ENCODE assay signal across 8 mouse cellular contexts in genomic region chr4:109657021-109657850, GRCm38 (mm10). TPM values are rescaled to one million over a fixed set of nuclear protein-coding genes. Genes with fewer than 3 reads are reported as not detected.
A peak's percentile ranks its signal among the peaks of the same experiment; 100 is the strongest.
DNase-seq lines count a peak whose midpoint lies in the region; ATAC-seq and TF ChIP-seq lines count a peak whose summit lies in the region.

No protein-coding gene starts in this region.

- no peak overlapping the region for H3K9ac ChIP-seq in intestine, embryonic 15.5 days
- peak overlapping the region; percentile 45 for H3K9ac ChIP-seq in liver, postnatal 0 days (replicated peaks)
- no peak overlapping the region for H3K9ac ChIP-seq in neural tube, embryonic 15.5 days (replicated peaks)

- H3K4me3 ChIP-seq in intestine, embryonic 15.5 days (replicated peaks), result peak overlapping the region; percentile 25
- peak overlapping the region; percentile 63 for H3K4me3 ChIP-seq in liver, postnatal 0 days (ENCODE audit: low read depth, low read length)
- H3K4me3 ChIP-seq in neural tube, embryonic 15.5 days (replicated peaks), result peak overlapping the region; percentile 29

- H3K27ac ChIP-seq in intestine, embryonic 15.5 days, result no peak overlapping the region
- H3K27ac ChIP-seq in liver, postnatal 0 days (ENCODE audit: low read depth), result no peak overlapping the region
- H3K27ac ChIP-seq in neural tube, embryonic 15.5 days (replicated peaks), result no peak overlapping the region

- peaks cover 44% of the 10 kb centered on the region for H3K27me3 ChIP-seq in intestine, embryonic 15.5 days (replicated peaks)
- H3K27me3 ChIP-seq in liver, postnatal 0 days (ENCODE audit: insufficient read depth, low read length), result peaks cover 61% of the 10 kb centered on the region
- H3K27me3 ChIP-seq in neural tube, embryonic 15.5 days (replicated peaks), result peaks cover 62% of the 10 kb centered on the region

- under 1% methylated on average over 52 of the region's 53 CpGs for WGBS in intestine, embryonic 15.5 days
- WGBS in liver, postnatal 0 days (ENCODE audit: insufficient replicate concordance), result 3% methylated on average over 43 of the region's 53 CpGs
- under 1% methylated on average over 52 of the region's 53 CpGs for WGBS in neural tube, embryonic 15.5 days

- peak overlapping the region; percentile 74 for H3K4me2 ChIP-seq in intestine, embryonic 15.5 days (replicated peaks)
- H3K4me2 ChIP-seq in liver, postnatal 0 days (ENCODE audit: low read depth, low read length), result peak overlapping the region; percentile 87
- H3K4me2 ChIP-seq in neural tube, embryonic 15.5 days, result peak overlapping the region; percentile 55

- TF ChIP-seq EP300 in liver, postnatal 0 days (IDR thresholded peaks at IDR 0.05; ENCODE audit: low read depth), result no peak

- TF ChIP-seq CTCF in liver, postnatal 0 days (IDR thresholded peaks at IDR 0.05; ENCODE audit: low read depth), result no peak

- ATAC-seq in intestine, embryonic 15.5 days, result peak; percentile 78
- peak; percentile 64 for ATAC-seq in liver, postnatal 0 days
- no peak for ATAC-seq in neural tube, embryonic 15.5 days (ENCODE audit: low FRiP score)

- DNase-seq in urinary bladder, adult 18-20 months (ENCODE audit: low spot score in 2 of 2), result peak; percentile 7 to 51
- DNase-seq in urinary bladder, postnatal 10 days (ENCODE audit: low spot score), result no peak
- DNase-seq in cerebellum, postnatal 14 days, result peak; percentile 55 to 56
- peak; percentile 53 for DNase-seq in gastrocnemius, postnatal 25 days
- peak; percentile 50 for DNase-seq in liver, postnatal 0 days
- DNase-seq in urinary bladder, adult 2 months (ENCODE audit: low spot score), result peak; percentile 42

- no peaks in the 10 kb centered on the region for H3K36me3 ChIP-seq in intestine, embryonic 15.5 days
- H3K36me3 ChIP-seq in liver, postnatal 0 days (replicated peaks; ENCODE audit: insufficient read depth, low read length), result peaks cover 2% of the 10 kb centered on the region; the same call in 1 of the 2 replicates
- H3K36me3 ChIP-seq in neural tube, embryonic 15.5 days, result no peaks in the 10 kb centered on the region

- H3K4me1 ChIP-seq in intestine, embryonic 15.5 days (replicated peaks), result peaks cover 8% of the 10 kb centered on the region
- H3K4me1 ChIP-seq in liver, postnatal 0 days (ENCODE audit: insufficient read depth), result peaks cover 5% of the 10 kb centered on the region
- H3K4me1 ChIP-seq in neural tube, embryonic 15.5 days, result peaks cover 9% of the 10 kb centered on the region

- H3K9me3 ChIP-seq in intestine, embryonic 15.5 days, result no peaks in the 10 kb centered on the region
- H3K9me3 ChIP-seq in liver, postnatal 0 days (ENCODE audit: low read length), result no peaks in the 10 kb centered on the region
- H3K9me3 ChIP-seq in neural tube, embryonic 15.5 days (replicated peaks), result no peaks in the 10 kb centered on the region

RNA-seq across cellular contexts. Expression of gene Cdkn2c, which starts 9.8 kb away (rescaled TPM):
- total RNA-seq in gastrocnemius, postnatal 25 days (2021), result 10 to 100 TPM in 1 of 2 experiments, 1 to 10 TPM in 1; 9.2 to 11.7 TPM
- 7.0 and 7.7 TPM in 2 replicates for polyA plus RNA-seq in intestine, embryonic 15.5 days (2015; fragmentation: Nextera tagmentation; extraction: Ambion mirVana)
- polyA plus RNA-seq in liver, postnatal 0 days (2015; fragmentation: Nextera tagmentation; extraction: Ambion mirVana), result 11.1 and 13.4 TPM in 2 replicates
- 3.3 and 4.9 TPM in 2 replicates for polyA plus RNA-seq in neural tube, embryonic 15.5 days (2015; fragmentation: Nextera tagmentation; extraction: Ambion mirVana)
- 16.1 and 16.4 TPM in 2 replicates for polyA plus RNA-seq in urinary bladder, adult 2 months (2012; rRNA removed)

RNA-seq across cellular contexts. Expression of gene Faf1, which starts 19.2 kb away (rescaled TPM):
- 10 to 100 TPM; 31.2 to 31.4 TPM for total RNA-seq in gastrocnemius, postnatal 25 days (2021)
- 24.3 and 25.7 TPM in 2 replicates for polyA plus RNA-seq in intestine, embryonic 15.5 days (2015; fragmentation: Nextera tagmentation; extraction: Ambion mirVana)
- 10.6 and 10.9 TPM in 2 replicates for polyA plus RNA-seq in liver, postnatal 0 days (2015; fragmentation: Nextera tagmentation; extraction: Ambion mirVana)
- polyA plus RNA-seq in neural tube, embryonic 15.5 days (2015; fragmentation: Nextera tagmentation; extraction: Ambion mirVana), result 28.5 and 30.9 TPM in 2 replicates
- polyA plus RNA-seq in urinary bladder, adult 2 months (2012; rRNA removed), result 16.9 and 17.7 TPM in 2 replicates
